Mouse (Mus musculus) left cerebral cortex, adult 11 months (tissue): ENCODE results near the gene Vwf.

Experiments
- DNase-seq: peaks from one replicate; pipeline ENCODE4 v3.0.0; 2022; ENCODE audit warnings: low spot score

Vwf gene

GRCm38 (mm10) chr6:125640486-125640885 is 93.9 kb downstream of the Vwf start:
- DNase-seq, result no peak

- DNase-seq, result peak; percentile 12
Measured at GRCm38 (mm10) chr6:125641146-125641545, 94.6 kb downstream of the Vwf start.

DNA sequence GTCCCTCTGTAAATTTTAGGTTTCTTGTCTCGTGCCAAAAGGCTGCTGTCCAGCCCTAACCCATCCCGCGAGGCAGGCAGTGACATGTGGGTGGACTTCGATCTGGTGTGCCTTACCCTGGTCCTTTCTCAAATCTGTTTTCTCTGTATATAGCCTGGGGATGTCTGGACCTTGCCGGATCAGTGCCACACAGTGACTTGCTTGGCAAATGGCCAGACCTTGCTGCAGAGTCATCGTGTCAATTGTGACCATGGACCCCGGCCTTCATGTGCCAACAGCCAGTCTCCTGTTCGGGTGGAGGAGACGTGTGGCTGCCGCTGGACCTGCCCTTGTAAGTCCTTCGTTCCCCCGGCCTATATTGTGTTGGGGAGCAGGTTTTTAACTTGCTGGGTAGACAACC is 102.4 kb downstream of the Vwf start:
- no peak for DNase-seq

DNA sequence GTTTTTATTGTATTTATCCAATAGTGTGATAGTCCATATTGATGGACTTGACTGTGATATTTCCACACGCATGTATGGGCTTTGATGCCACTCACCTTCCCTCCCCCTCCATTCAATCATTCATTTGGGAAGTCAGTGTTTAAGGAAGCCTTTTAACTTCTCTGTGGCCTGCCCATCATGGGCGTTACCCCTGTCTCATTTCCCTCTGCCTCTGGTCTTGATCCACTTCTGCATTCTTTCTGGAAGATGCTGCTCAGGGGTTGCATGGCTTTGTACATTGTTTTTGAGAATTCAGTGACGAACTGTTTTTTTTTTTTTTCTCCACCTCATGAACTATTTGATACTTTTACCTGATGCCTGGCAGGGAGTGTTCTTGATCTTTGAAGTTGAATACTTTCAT is 104.8 kb downstream of the Vwf start:
- DNase-seq, result no peak

DNA sequence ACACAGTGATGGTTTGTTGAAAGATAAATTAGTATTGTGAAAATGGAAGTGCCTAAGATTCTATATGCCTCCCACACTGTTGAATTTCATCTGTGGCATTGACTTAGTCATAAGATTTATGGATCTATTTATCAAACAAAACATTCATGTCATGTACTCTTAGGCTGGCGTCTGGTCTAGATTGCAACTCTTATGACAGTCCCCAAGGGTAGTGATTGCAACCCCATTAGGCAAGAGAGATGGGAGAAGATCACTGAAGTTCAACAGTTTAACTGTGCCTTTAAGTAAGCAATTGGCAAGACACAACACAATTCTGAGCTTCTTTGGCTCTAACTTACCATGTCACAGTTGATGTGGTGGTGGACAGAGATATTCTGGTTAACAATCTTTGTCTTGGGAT is 106.8 kb downstream of the Vwf start:
- DNase-seq, result no peak

GRCm38 (mm10) chr6:125656921-125657320 is 110.3 kb downstream of the Vwf start:
- no peak for DNase-seq

GRCm38 (mm10) chr6:125657966-125658365 is 111.4 kb downstream of the Vwf start:
- DNase-seq, result no peak

DNA sequence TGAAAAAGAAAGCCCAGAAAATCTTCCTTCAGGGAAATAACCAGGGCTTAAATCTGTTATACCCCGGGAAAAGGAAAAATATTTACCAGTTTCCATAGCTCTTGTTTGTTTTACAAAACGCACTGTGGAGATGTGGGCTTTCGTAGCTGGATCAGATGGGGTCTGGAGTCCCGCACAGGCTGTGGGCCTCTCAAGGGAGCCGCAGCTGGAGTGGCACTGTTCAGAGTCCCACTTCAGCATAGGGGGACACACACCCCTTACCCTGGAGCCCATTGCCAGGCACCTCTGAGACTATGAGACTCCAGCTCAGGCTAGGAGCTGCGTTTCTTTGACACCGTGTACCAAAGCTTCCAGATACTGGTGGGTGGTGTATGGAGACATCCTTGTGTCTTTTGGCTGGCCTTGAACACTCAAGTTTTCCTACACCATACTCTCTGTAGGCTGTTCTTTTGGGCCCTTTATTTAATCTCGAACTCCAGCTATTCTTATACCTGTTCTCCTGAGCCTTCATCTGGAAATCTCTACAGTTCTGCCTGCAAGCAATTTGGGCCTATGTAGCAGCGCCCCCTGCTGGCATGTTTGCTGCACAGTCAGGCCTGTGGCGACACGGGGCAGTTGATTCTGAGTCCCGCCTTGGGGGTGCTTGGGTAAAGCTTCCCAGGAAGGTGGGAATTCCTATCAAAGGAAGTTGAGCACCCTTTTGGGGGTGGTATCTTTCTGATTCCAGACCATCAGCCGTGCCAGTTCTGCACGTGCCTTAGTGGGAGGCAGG is 114.7 kb downstream of the Vwf start:
- DNase-seq, result peak; percentile 26

DNA sequence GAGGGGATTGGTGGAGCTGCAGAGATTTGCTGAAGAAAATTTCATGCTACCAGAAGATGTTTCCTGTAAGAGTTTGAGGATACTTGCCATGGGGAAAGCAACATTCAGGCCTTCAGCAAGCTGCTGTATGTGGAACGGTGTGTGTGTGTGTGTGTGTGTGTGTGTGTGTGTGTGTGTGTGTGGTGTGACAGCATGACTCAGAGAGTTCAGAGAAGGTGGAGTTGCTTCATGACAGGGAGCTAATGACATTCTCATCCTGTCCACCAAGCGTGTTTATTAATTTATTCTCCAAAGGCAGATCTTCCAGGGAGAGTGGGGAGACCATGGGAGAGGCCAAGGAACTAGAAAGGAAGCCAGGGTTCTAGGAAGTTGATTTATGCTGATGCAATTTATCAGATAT is 117.3 kb downstream of the Vwf start:
- no peak for DNase-seq

DNA sequence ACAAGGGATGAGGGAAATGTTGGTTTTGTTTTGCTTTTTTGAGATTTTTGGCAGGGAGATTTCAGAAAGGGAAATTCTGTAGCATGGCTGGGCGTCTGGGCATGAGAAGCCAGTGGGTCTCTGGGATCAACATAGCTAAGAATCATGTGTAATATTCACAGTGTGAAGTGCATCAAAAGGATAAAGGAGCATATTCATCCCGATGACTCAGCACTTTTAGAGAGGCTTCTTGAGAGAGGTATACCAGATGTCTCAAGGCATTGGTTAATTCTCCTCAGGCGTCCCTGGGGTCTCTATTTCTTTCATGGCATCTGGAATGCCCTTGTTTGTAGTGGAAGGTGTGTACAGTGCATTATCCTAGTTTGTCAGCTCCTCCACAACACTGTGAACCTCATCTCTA is 125.3 kb downstream of the Vwf start:
- no peak for DNase-seq

GRCm38 (mm10) chr6:125678492-125678891 is 131.9 kb downstream of the Vwf start:
- no peak for DNase-seq

GRCm38 (mm10) chr6:125680613-125681012 is 134.0 kb downstream of the Vwf start:
- no peak for DNase-seq

- no peak for DNase-seq
Measured at GRCm38 (mm10) chr6:125685420-125685819, 138.8 kb downstream of the Vwf start.

DNA sequence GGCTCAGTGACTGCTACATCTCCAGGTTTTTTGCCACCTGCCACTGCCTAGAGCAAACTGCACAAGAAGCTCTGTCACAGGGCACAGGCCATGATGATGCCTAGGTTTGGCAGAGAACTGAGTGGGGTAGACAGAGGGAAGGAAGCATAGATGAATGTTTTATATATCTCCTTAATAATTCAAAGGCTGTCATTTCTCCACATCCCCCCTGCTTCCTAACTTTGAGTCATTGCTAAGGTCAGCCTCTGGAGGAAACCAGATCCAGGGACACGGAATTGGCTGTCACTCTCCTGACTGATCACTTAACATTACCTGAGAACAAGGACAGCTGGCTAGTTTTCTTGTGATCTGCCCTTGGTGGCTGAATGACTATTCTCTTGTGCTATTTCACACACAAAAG is 141.4 kb downstream of the Vwf start:
- DNase-seq, result no peak

- DNase-seq, result no peak
Measured at GRCm38 (mm10) chr6:125690057-125690703, 143.6 kb downstream of the Vwf start, which contains the start of gene Ano2. Gene Ano2 (plus strand): TSS chr6:125690419.

DNA sequence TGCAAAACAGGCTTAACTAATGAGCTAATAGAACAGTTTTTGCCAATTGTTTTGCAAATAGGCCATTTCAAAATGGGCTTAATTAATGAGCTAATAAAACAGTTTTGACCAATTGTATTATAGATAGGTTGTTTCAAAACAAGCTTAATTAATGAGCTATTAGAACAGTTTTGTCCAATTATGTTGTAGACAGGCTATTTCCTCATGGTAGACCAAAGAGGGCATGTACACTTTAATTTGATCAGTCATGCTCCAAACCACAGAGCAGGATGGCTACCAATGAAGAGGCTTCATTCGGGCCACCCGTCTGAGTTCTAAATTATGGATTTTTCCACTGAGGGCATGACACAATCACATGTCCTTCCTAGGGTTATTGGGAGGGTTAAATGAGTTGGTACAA is 154.6 kb downstream of the Vwf start:
- DNase-seq, result no peak

DNA sequence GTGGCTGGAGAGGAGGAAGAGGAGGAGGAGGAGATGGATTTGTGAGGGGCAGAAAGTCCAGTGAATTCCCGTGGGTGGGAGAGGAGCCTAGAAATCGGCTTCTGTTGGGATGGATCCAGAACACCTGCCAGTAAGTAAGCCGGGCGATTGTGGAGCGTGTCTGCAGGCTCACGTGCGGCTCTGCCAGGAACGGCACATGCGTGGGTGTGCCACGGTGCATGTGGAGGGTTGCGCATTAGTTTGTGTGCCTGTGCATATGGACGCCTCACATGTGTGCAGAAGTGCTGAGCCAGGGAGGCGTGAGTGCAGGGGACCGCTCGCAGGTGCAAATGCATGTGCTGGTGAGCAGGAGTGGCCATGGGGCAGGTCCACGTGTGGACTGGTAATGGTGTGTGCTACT is 164.7 kb downstream of the Vwf start:
- peak; percentile 50 for DNase-seq

DNA sequence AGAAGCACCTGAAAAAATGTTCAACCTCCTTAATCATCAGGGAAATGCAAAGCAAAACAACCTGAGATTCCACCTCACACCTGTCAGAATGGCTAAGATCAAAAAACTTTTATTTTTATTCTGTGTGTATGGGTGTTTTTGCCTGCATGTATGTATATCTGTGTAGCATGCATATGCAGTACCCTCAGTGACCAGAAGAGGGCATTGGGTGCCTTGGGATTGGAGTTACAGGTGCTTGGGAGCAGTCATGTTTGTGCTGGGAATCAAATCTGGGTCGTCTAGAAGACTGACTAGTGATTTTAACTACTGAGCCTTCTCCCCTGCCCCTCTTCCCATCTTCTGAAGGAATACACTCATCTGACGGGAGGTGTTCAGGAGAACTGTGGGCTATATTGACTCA is 179.8 kb downstream of the Vwf start:
- DNase-seq, result no peak

DNA sequence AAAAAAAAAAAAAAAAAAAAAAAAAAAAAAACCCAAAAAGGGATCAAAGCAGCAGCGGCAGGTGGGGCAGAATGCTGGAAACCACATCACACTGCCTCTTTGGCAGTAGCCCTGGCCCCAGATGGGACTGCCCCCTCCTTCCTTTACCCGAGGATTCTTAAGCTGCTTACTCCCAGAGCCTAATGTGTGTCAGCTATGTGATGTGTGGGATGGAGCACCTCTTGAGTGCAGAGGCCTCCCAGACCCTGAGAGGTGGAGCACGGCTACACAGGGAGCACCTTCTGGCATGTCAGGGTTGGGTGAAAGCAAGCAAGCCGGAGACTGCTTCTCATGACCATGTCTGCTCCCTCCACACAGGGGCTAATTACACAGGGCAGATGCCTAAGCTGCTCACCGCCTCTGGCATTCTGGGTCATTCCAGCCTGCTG is 180.9 kb downstream of the Vwf start:
- DNase-seq, result no peak

DNA sequence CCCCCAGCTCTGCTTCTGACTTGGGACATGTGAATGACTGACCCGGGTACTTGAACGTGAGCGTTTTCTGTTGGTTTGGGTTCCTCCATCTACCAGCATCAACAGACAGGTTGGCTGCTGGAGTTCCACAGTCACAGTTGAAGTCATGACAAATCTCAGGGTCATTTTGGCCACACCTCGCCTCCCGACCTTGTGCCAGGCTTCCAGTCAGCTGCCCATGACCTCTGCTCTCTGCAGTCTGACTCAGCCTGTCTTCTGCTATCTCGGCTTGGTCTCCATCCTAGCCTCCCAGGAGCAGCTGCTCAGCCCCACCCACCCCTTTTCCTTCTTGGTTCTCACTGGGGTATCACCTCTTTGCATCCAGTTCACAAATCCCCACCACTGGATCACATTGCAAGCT is 182.9 kb downstream of the Vwf start:
- DNase-seq, result no peak

DNA sequence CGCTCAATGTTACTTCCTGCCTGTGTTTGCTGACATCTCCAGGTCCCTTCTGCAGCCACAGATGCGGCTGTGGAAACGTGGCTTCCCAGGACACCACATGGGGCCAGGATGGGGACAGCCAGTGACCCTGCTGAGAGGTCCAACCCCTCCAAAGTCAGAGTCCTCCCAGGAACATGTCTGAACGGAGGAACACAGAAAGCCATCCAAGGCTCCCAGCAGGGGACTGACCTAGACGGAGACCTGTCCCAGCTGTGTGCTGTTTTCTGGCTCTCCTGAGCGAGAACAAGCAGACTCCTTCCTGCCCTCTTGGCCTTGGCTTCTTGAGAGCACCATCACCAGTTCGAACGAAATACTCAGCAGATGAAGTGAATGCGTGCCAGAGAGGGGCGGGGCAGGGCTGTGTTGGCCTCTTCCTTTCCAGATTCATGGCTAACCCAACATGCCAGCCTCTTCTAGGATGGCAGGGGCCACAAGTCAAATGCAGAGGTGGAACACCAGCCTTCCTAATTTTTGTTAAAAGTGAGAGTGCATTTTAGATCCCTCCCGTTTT is 183.5 kb downstream of the Vwf start:
- DNase-seq, result no peak
